Comparison of ENCODE assay signal across 21 mouse cellular contexts in the genomic region with DNA sequence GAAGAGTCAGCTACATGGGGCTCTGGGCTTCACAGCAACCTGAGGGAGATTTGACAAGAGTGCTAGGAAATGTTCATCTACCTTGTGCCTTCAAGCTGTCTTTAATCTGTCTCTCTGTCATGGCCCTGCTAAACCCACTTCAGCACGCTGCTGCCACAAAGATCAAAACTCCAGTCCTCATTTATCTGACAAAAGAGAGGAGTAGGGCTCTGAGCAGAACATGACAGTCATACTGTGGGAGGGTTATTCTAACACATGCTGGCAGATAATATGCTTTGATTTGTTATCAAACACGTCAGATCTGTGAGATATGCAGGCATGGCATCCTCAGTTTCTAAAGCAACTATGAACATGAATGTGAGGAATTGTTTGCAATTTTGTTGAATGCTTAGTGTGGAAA.
"Had no signal": no experiment of that assay in that cellular context is flagged by ENCODE, and none has a peak within 500 bp of the region (broad histone marks: within the 10 kb centered on the region; RNA-seq: fewer than 3 reads in every experiment).

No protein-coding gene starts in this region.

- H3K9me3 ChIP-seq: limb, embryonic 10.5 days; limb, embryonic 13.5 days; liver, embryonic 12.5 days; liver, embryonic 15.5 days; lung, embryonic 15.5 days; megakaryocyte, embryonic 14.5 days; midbrain, embryonic 12.5 days; stomach, embryonic 15.5 days had no signal

- H3K36me3 ChIP-seq: limb, embryonic 10.5 days; limb, embryonic 13.5 days; liver, embryonic 12.5 days; liver, embryonic 15.5 days; lung, embryonic 15.5 days; midbrain, embryonic 12.5 days; stomach, embryonic 15.5 days had no signal

- ATAC-seq: intestine, postnatal 0 days; liver, embryonic 12.5 days had no signal

- H3K4me2 ChIP-seq: limb, embryonic 13.5 days; liver, embryonic 12.5 days; liver, embryonic 15.5 days; lung, embryonic 15.5 days; midbrain, embryonic 12.5 days; stomach, embryonic 15.5 days had no signal

- H3K4me3 ChIP-seq: layer of hippocampus, adult 2 months; limb, embryonic 10.5 days; limb, embryonic 13.5 days; liver, embryonic 12.5 days; liver, embryonic 15.5 days; lung, embryonic 15.5 days; megakaryocyte, embryonic 14.5 days; midbrain, embryonic 12.5 days; stomach, embryonic 15.5 days had no signal

- H3K4me1 ChIP-seq: limb, embryonic 10.5 days; limb, embryonic 13.5 days; liver, embryonic 12.5 days; liver, embryonic 15.5 days; lung, embryonic 15.5 days; megakaryocyte, embryonic 14.5 days; midbrain, embryonic 12.5 days; stomach, embryonic 15.5 days had no signal

- H3K9ac ChIP-seq: limb, embryonic 13.5 days; liver, embryonic 12.5 days; liver, embryonic 15.5 days; lung, embryonic 15.5 days; midbrain, embryonic 12.5 days; stomach, embryonic 15.5 days had no signal

- H3K27ac ChIP-seq: kidney, postnatal 0 days; layer of hippocampus, adult 2 months; limb, embryonic 10.5 days; limb, embryonic 13.5 days; liver, embryonic 12.5 days; liver, embryonic 15.5 days; lung, embryonic 15.5 days; midbrain, embryonic 12.5 days; stomach, embryonic 15.5 days had no signal

- DNase-seq: kidney, adult 2 months; kidney, postnatal 25 days; layer of hippocampus, adult 9-11 months; liver; lung, adult 18-20 months; lung, postnatal 10 days; lung, postnatal 36 days; right cerebral cortex, postnatal 25 days; spleen, adult 18-20 months; thymus, postnatal 25 days had no signal

- H3K27me3 ChIP-seq: limb, embryonic 13.5 days; liver, embryonic 12.5 days; liver, embryonic 15.5 days; lung, embryonic 15.5 days; megakaryocyte, embryonic 14.5 days; midbrain, embryonic 12.5 days; stomach, embryonic 15.5 days had no signal
